Mouse (Mus musculus) hindbrain, embryonic 11.5 days (tissue): ENCODE results near the gene Mep1a. TPM values are rescaled to one million over a fixed set of nuclear protein-coding genes. Genes with fewer than 3 reads are reported as not detected.
"Not testable (repeated sequence)": the region's sequence is repeated elsewhere in the genome, so short reads cannot be mapped to it uniquely, and the experiment has no call there.

ENCODE experiments used
- ATAC-seq: fragments of 200-750 bp; cut with Nextera tagmentation; 2 replicates; pipeline ENCODE4 v1.8.0; 2017; ENCODE audit warnings: mild to moderate bottlenecking, moderate TSS enrichment, moderate library complexity; ENCODE audit not compliant: low FRiP score
- DNase-seq: peaks from one replicate; pipeline ENCODE4 v3.0.0-alpha.2; 2015; ENCODE audit warnings: low spot score
- H3K27ac ChIP-seq: fragments of 300-500 bp; sonication (generic); 2 replicates; pipeline ENCODE4 v1.5.1; 2014; ENCODE audit warnings: mild to moderate bottlenecking, low read depth, low read length
- H3K27me3 ChIP-seq: fragments of 300-500 bp; sonication (generic); 2 replicates; pipeline ENCODE4 v1.6.1; 2014; ENCODE audit warnings: mild to moderate bottlenecking, low read length, moderate library complexity, mixed read lengths; ENCODE audit not compliant: control insufficient read depth, insufficient read depth
- H3K36me3 ChIP-seq: fragments of 300-500 bp; sonication (generic); 2 replicates; pipeline ENCODE4 v1.6.1; 2014; ENCODE audit warnings: mild to moderate bottlenecking, low read length, moderate library complexity, mixed read lengths; ENCODE audit not compliant: control insufficient read depth, insufficient read depth
- H3K4me1 ChIP-seq: fragments of 300-500 bp; sonication (generic); replicated peaks from 2 replicates; pipeline ENCODE4 v1.6.1; 2014; ENCODE audit warnings: low read length, mixed read lengths; ENCODE audit not compliant: control insufficient read depth, insufficient read depth
- H3K4me2 ChIP-seq: fragments of 300-500 bp; sonication (generic); replicated peaks from 2 replicates; pipeline ENCODE4 v1.6.1; 2014; ENCODE audit warnings: mild to moderate bottlenecking, low read depth, low read length
- H3K4me3 ChIP-seq: fragments of 300-500 bp; sonication (generic); 2 replicates; pipeline ENCODE4 v1.5.1; 2014; ENCODE audit warnings: low read depth, low read length
- H3K9ac ChIP-seq: fragments of 300-500 bp; sonication (generic); 2 replicates; pipeline ENCODE4 v1.6.1; 2014; ENCODE audit warnings: low read depth, low read length
- H3K9me3 ChIP-seq: fragments of 300-500 bp; sonication (generic); 2 replicates; pipeline ENCODE4 v1.6.1; 2016; ENCODE audit warnings: low read length; ENCODE audit not compliant: control insufficient read depth
- WGBS: fragments of 180-500 bp; shearing (Covaris S2); extraction: QIAGEN DNeasy Blood & Tissue Kit; methylation state at CpG from one replicate; pipeline ENCODE4 v1.1.7; 2014; 5-methylcytosine and 5-hydroxymethylcytosine counted together
- polyA plus RNA-seq: library from polyadenylated mRNA; unstranded; fragments of >200 nt; fragmentation: Nextera tagmentation; extraction: Ambion mirVana; gene quantifications from 2 replicates; pipeline ENCODE4 v1.2.1, GENCODE M21; 2014

The Mep1a gene
- polyA plus RNA-seq, 1 experiment from 2014 or later, result not detected

DNA sequence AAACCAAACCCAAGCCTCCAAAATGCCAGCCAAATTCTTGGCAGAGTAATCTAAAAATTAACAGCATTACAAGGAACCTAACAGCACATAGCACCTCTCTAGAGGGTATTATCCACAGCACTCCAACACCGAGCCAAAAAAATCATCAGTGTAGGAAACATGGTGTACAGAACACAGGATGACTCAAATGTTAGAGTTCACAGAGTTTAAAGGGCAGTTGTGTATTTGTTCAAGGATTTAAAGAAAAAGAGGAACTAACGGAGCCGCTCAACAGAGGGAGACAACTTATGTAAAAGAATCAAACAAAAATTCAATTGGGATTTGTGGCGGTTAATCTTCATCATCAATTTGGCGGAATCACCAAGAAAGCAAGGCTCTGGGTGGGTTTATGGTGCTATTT is 7.1 kb downstream of the Mep1a start:
- H3K27ac ChIP-seq, result no peak overlapping the region
- no peaks in the 10 kb centered on the region for H3K4me1 ChIP-seq
- ATAC-seq (no peak), DNase-seq (no peak)
- no peak overlapping the region for H3K4me3 ChIP-seq
- no peak overlapping the region for H3K9ac ChIP-seq
- H3K27me3 ChIP-seq, result no peaks in the 10 kb centered on the region
- 85% methylated on average over 5 of the region's 5 CpGs for WGBS
- no peaks in the 10 kb centered on the region for H3K9me3 ChIP-seq
- H3K4me2 ChIP-seq, result no peak overlapping the region
- no peaks in the 10 kb centered on the region for H3K36me3 ChIP-seq

DNA sequence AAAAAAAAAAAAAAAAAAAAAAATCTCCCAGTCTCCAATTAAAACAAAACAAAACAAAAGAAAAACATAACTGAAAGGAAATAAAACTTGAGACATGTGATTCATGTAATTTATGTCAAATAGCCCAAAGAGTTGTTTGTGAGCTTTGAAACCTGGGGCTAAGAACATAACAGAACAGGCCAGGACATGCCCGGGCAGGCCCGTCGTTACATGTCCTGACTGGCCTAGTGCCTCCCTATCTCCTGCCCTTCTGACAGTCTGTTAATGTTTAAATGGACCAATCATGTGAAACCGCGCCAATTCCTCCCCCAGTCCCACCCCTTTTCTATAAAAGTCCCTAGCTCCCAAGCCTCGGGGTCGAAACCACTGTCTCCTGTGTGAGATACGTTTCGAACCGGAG is 12.2 kb downstream of the Mep1a start:
- not testable (repeated sequence) for H3K27ac ChIP-seq, H3K36me3 ChIP-seq, H3K9me3 ChIP-seq, ATAC-seq, H3K4me3 ChIP-seq, H3K9ac ChIP-seq, DNase-seq, H3K27me3 ChIP-seq, H3K4me2 ChIP-seq, H3K4me1 ChIP-seq
- WGBS, result 100% methylated on average over 7 of the region's 10 CpGs

- Histone ChIP-seq H3K9ac (no peak overlapping the region), H3K4me1 (no peaks in the 10 kb centered on the region), H3K36me3 (no peaks in the 10 kb centered on the region), H3K27me3 (no peaks in the 10 kb centered on the region), H3K4me2 (no peak overlapping the region), H3K27ac (no peak overlapping the region), H3K4me3 (no peak overlapping the region), H3K9me3 (no peaks in the 10 kb centered on the region)
- WGBS, result 93% methylated on average over 2 of the region's 2 CpGs
- no peak for DNase-seq
- ATAC-seq, result no peak
Measured at GRCm38 (mm10) chr17:43488439-43489151, 14.0 kb downstream of the Mep1a start.

DNA sequence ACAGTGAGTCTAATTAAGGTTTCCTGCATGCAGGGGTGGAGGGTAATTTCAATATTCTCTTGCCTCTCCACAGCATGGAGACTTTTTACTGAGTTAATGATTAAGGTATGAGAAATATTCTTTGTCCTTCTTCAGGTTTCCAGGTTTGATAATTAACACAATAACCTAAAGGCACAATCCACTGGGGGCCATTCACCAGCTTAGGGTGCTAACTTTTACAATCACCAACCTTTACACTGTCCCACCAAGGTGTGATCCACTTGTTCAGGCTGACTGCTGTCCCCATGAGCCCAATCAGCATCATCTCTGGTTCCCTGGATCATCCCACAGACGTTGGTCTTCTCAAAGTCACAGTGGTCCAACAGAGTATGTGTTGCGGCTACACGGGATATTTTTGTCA is 16.6 kb downstream of the Mep1a start:
- no peak for ATAC-seq
- no peaks in the 10 kb centered on the region for H3K4me1 ChIP-seq
- no peak overlapping the region for H3K9ac ChIP-seq
- H3K27ac ChIP-seq, result no peak overlapping the region
- no peak for DNase-seq
- no peaks in the 10 kb centered on the region for H3K27me3 ChIP-seq
- no peak overlapping the region for H3K4me2 ChIP-seq
- no peak overlapping the region for H3K4me3 ChIP-seq
- no peaks in the 10 kb centered on the region for H3K36me3 ChIP-seq
- no peaks in the 10 kb centered on the region for H3K9me3 ChIP-seq
- WGBS, result 89% methylated on average over 3 of the region's 3 CpGs

DNA sequence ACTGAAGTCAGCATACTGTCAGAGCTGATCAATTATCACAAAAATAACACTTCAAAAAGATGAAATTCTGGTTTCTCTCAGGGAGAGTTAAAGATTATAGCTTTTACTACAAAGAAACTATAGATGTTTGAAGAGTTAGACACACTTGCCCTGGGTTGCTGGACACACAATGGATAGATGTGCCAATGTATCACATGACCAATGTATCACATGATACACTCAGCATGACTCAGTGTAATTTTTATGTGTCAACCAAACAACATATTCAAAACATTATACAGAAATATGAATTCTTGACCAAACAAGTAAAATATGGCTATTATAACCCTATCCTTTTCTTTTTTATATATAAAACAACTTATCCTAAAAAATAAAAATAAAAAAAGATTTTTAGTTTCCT is 25.0 kb downstream of the Mep1a start:
- Histone ChIP-seq H3K4me3 (no peak overlapping the region), H3K9me3 (no peaks in the 10 kb centered on the region), H3K9ac (no peak overlapping the region), H3K4me1 (no peaks in the 10 kb centered on the region), H3K4me2 (no peak overlapping the region), H3K36me3 (no peaks in the 10 kb centered on the region), H3K27ac (no peak overlapping the region), H3K27me3 (no peaks in the 10 kb centered on the region)
- ATAC-seq (no peak), DNase-seq (no peak)

GRCm38 (mm10) chr17:43474775-43475174 is 27.8 kb downstream of the Mep1a start:
- H3K9me3 ChIP-seq, result no peaks in the 10 kb centered on the region
- WGBS, result 92% methylated on average over 16 of the region's 16 CpGs
- no peak for ATAC-seq
- DNase-seq, result no peak
- no peaks in the 10 kb centered on the region for H3K4me1 ChIP-seq
- H3K36me3 ChIP-seq, result no peaks in the 10 kb centered on the region
- H3K27ac ChIP-seq, result no peak overlapping the region
- no peaks in the 10 kb centered on the region for H3K27me3 ChIP-seq
- H3K9ac ChIP-seq, result no peak overlapping the region
- H3K4me3 ChIP-seq, result no peak overlapping the region
- H3K4me2 ChIP-seq, result no peak overlapping the region

GRCm38 (mm10) chr17:43472558-43472957 is 30.1 kb downstream of the Mep1a start:
- no peaks in the 10 kb centered on the region for H3K36me3 ChIP-seq
- H3K4me1 ChIP-seq, result no peaks in the 10 kb centered on the region
- no peak for ATAC-seq
- no peak overlapping the region for H3K4me2 ChIP-seq
- H3K27ac ChIP-seq, result no peak overlapping the region
- no peaks in the 10 kb centered on the region for H3K27me3 ChIP-seq
- H3K9ac ChIP-seq, result no peak overlapping the region
- H3K4me3 ChIP-seq, result no peak overlapping the region
- 80% methylated on average over 4 of the region's 4 CpGs for WGBS
- no peaks in the 10 kb centered on the region for H3K9me3 ChIP-seq
- DNase-seq, result no peak

DNA sequence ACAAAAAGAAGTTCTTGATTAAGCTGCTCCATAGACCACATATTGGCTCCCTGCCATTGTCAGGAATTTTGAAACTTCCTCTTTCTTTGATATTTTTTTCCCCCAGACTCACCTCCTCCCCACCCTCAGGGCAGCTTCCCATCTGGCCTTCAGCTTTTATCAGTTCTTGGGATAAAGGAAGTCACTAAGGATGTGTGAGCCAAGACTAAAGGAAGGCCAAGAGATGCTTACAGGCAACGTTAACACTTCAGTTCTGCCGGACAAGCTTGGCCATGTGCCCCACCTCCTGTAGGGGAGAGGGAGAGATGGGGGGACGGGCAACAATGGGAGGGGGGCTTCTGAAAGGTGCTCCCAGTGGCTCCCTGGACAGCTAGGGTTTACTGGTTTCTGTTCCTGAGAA is 32.6 kb downstream of the Mep1a start:
- H3K36me3 ChIP-seq, result no peaks in the 10 kb centered on the region
- DNase-seq, result no peak

More for the DNA sequence above, 32.6 kb downstream of the Mep1a start:
- Histone ChIP-seq H3K27me3 (no peaks in the 10 kb centered on the region), H3K27ac (no peak overlapping the region), H3K9ac (no peak overlapping the region), H3K9me3 (no peaks in the 10 kb centered on the region), H3K4me3 (no peak overlapping the region), H3K4me1 (no peaks in the 10 kb centered on the region), H3K4me2 (no peak overlapping the region)
- no peak for ATAC-seq
- WGBS, result 59% methylated on average over 3 of the region's 3 CpGs
